Mouse (Mus musculus) effector memory CD4-positive, alpha-beta T cell, adult 5 months (primary cell): ENCODE data around the gene Dirc2. TPM values are rescaled to one million over a fixed set of nuclear protein-coding genes. Genes with fewer than 3 reads are reported as not detected.

Source experiments
- polyA plus RNA-seq: library from polyadenylated mRNA; unstranded; fragments of 100-300 nt; shearing (Covaris generic); gene quantifications from one replicate; pipeline ENCODE4 v1.2.1, GENCODE M21; 2017

Dirc2 gene
- 24.0 TPM for polyA plus RNA-seq

DNA sequence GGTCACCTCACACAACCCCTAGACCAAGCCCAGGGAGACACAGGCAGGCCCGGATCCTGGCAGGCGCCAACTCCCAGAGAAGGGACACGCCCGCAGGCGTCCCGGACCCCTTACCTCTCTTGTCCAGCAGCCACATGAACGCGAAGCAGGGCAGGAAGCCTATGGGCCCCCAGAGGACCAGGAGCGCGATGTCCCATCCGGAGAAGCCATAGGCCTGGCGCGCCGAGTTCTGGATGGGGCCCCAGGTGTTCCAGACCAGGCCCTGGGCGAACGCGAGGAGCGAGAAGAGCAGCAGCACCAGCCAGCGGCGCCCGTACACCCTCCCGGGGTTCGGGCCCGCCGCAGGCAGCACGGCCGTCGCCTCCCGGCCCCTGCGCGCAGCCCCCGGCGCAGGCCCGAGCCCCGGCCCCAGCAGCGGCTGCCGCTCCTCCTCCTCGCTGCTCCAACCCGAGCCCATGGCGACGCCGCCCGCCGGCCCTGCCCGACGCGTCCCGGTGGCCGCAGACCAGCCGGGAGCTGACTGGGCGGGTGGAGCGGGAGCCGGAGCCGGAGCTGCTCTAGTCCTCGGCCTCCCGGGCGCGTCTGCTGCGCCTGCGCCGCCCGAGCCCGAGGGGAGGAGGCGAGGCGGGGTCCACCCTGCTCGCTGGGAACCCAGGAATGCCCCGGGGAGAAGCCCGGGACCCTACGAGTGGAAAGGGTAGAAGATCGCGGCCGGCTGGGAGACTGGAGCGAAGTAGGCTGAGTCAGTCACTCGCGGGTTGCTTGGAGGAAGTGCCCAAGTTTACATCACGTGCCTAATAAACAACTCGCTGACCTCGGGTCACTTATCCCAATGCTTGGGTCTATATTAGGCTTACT, at the start of gene Dirc2:
Gene Dirc2 (minus strand): TSS at position 572 of the 858 bp plus-strand sequence.

DNA sequence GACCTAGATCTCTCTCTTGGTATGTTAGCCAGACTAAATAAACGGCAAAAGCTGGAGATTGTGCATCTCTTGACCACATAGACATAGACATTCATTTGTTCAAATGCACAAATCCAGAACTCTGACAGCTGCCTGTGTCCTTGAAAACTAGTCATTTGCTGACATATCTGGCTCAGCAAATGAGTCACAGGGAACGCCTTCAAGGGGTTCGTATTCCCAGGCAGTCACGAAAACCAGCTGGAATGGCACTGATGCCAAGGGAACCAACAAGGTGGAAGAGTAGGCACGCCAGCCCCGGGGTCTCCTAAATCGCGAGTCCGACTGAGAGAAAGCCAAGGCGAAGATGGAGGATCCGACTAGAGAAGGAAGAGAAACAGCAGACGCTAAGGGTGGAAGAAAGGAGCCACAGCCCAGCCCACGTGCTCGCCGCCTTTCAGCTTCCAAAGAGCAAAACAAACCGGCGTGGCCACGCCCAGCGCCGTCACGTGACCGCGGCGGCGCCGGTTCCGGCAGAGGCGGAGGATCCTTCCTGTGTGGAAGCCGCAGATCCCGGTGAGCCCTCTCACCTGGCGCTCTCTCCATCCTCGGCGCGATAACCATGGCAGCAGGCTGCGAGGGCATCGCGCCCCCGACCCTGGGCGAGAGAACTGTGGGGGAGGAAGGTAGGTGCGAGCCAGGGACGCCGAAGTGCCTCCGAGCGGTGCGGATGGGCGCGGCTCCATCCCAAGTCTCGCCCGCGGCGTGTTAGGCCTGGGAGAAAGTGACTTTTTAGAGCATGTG, 912 bp upstream of the Dirc2 start, which contains the start of gene Hspbap1:
Gene Hspbap1 (plus strand): TSS at position 498 of the 780 bp plus-strand sequence.

Other genes starting within 250 kb of the Dirc2 start
- gene Sema5b, start 228.2 kb downstream of the Dirc2 start, polyA plus RNA-seq = not detected
- 11.7 TPM for gene Hspbap1, start 1.0 kb upstream of the Dirc2 start, polyA plus RNA-seq
- gene Parp14, start 102.2 kb upstream of the Dirc2 start, polyA plus RNA-seq = 43.6 TPM
- 37.4 TPM for gene Parp9, start 169.1 kb upstream of the Dirc2 start, polyA plus RNA-seq
- 22.8 TPM for gene Dtx3l, start 169.8 kb upstream of the Dirc2 start, polyA plus RNA-seq
- gene Kpna1, start 209.4 kb upstream of the Dirc2 start, polyA plus RNA-seq = 214 TPM